Mouse (Mus musculus) kidney, embryonic 16.5 days (tissue): ENCODE measurements around the gene Smc4. TPM values are rescaled to one million over a fixed set of nuclear protein-coding genes. Genes with fewer than 3 reads are reported as not detected.

Experiments
- ATAC-seq: fragments of 200-750 bp; cut with Nextera tagmentation; 2 replicates; pipeline ENCODE4 v1.8.0; 2017; ENCODE audit warnings: moderate TSS enrichment; ENCODE audit not compliant: low FRiP score, low TSS enrichment
- H3K27ac ChIP-seq: fragments of 300-500 bp; sonication (generic); 2 replicates; pipeline ENCODE4 v1.5.1; 2014; ENCODE audit warnings: low read length
- H3K27me3 ChIP-seq: fragments of 300-500 bp; sonication (generic); 2 replicates; pipeline ENCODE4 v1.6.1; 2014; ENCODE audit warnings: low read length, control low read depth, mixed read lengths; ENCODE audit not compliant: insufficient read depth
- H3K36me3 ChIP-seq: fragments of 300-500 bp; sonication (generic); 2 replicates; pipeline ENCODE4 v1.6.1; 2014; ENCODE audit warnings: low read length, control low read depth, mixed read lengths; ENCODE audit not compliant: insufficient read depth
- H3K4me1 ChIP-seq: fragments of 300-500 bp; sonication (generic); 2 replicates; pipeline ENCODE4 v1.6.1; 2014; ENCODE audit warnings: low read length, control low read depth, mixed read lengths; ENCODE audit not compliant: insufficient read depth
- H3K4me2 ChIP-seq: fragments of 300-500 bp; sonication (generic); replicated peaks from 2 replicates; pipeline ENCODE4 v1.6.1; 2014; ENCODE audit warnings: low read depth, low read length
- H3K4me3 ChIP-seq: fragments of 300-500 bp; sonication (generic); 2 replicates; pipeline ENCODE4 v1.5.1; 2014; ENCODE audit warnings: mild to moderate bottlenecking, low read length
- H3K9ac ChIP-seq: fragments of 300-500 bp; sonication (generic); replicated peaks from 2 replicates; pipeline ENCODE4 v1.6.1; 2014; ENCODE audit warnings: low read length
- H3K9me3 ChIP-seq: fragments of 300-500 bp; sonication (generic); 2 replicates; pipeline ENCODE4 v1.6.1; 2016; ENCODE audit warnings: low read length, control low read depth
- WGBS: fragments of 180-500 bp; shearing (Covaris S2); extraction: QIAGEN DNeasy Blood & Tissue Kit; methylation state at CpG from one replicate; pipeline ENCODE4 v1.1.7; 2014; 5-methylcytosine and 5-hydroxymethylcytosine counted together
- microRNA counts: library from miRNA; unstranded; fragments of <30 nt; microRNA quantifications from one replicate; lab custom pipeline; 2016
- microRNA-seq: library from miRNA; unstranded; fragments of <30 nt; microRNA quantifications from one replicate; pipeline ENCODE4, GENCODE M21; 2016
- polyA plus RNA-seq: library from polyadenylated mRNA; unstranded; fragments of >200 nt; fragmentation: Nextera tagmentation; extraction: Ambion mirVana; gene quantifications from 2 replicates; pipeline ENCODE4 v1.2.1, GENCODE M21; 2015

Smc4 gene
- polyA plus RNA-seq, 1 experiment from 2014 or later = 153 TPM

GRCm38 (mm10) chr3:69064005-69064404 lies 59.5 kb downstream of the Smc4 start:
- no peaks in the 10 kb centered on the region for H3K36me3 ChIP-seq
- no peak overlapping the region for H3K4me3 ChIP-seq
- H3K27ac ChIP-seq = no peak overlapping the region
- H3K9me3 ChIP-seq = no peaks in the 10 kb centered on the region
- no peaks in the 10 kb centered on the region for H3K27me3 ChIP-seq
- WGBS = 55% methylated on average over 1 of the region's 1 CpGs
- H3K9ac ChIP-seq = no peak overlapping the region
- no peaks in the 10 kb centered on the region for H3K4me1 ChIP-seq
- ATAC-seq = no peak
- no peak overlapping the region for H3K4me2 ChIP-seq

MicroRNA genes within 50 kb of the gene (microRNA counts, 519-probe panel; counts per million panel counts)
- 4,983 counts per million, percentile 97 among the panel's probes with 10 or more counts for microRNA mmu-miR-15b (lab: Ali Mortazavi, UCI)

Small RNAs within 50 kb of the gene (microRNA-seq; reads per million reads assigned to microRNA genes)
- gene Mir15b (1,392 reads per million, percentile 82 among the genes with 10 or more reads in this experiment), gene Mir16-2 (355 reads per million, percentile 71 among the genes with 10 or more reads in this experiment)

Other genes starting within 250 kb of the Smc4 start
- 4.0 and 5.0 TPM in 2 replicates for gene 1110032F04Rik, start 135.2 kb upstream of the Smc4 start, polyA plus RNA-seq
- gene Ift80, start 168 bp upstream of the Smc4 start, polyA plus RNA-seq = 18.8 and 20.1 TPM in 2 replicates
- gene Trim59, start 40.0 kb downstream of the Smc4 start, polyA plus RNA-seq = 115 and 129 TPM in 2 replicates
- gene Kpna4, start 122.4 kb downstream of the Smc4 start, polyA plus RNA-seq = 27.8 and 30.6 TPM in 2 replicates
- 0.21 and 0.30 TPM in 2 replicates for gene Arl14, start 217.7 kb downstream of the Smc4 start, polyA plus RNA-seq